Mouse (Mus musculus): ENCODE data around the gene Fap. TPM values are rescaled to one million over a fixed set of nuclear protein-coding genes. Genes with fewer than 3 reads are reported as not detected.

Gene Fap
- polyA plus RNA-seq, 1 experiment from 2014 or later, result 1.7 TPM

DNA sequence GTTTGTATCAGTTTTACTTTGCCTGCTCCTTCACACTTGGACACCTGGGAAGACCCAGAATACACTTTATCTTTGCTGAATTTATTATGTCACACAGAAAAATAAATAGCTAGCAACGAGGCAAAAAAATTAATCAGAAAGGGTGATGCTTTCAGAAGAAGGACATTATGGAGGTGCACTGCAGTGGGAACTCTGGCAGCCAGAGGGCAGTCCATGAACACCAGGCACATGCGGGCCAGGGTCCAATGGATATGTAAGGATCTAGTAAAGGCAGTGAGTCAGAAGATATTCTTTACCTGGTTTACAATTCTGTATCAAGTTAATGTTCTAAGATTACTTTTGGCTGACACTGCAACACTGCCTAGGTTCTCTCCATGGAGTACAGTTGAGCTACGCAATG is 24.2 kb downstream of the Fap start:
- Histone ChIP-seq H3K9me3 (ENCODE audit: control insufficient read depth, low read length) (no peaks in the 10 kb centered on the region), H3K36me3 (replicated peaks; ENCODE audit: control insufficient read depth, insufficient read depth) (no peaks in the 10 kb centered on the region), H3K4me3 (replicated peaks; ENCODE audit: low read length) (no peak overlapping the region), H3K27ac (no peak overlapping the region), H3K4me2 (replicated peaks) (no peak overlapping the region), H3K4me1 (replicated peaks; ENCODE audit: control insufficient read depth, insufficient read depth, low read length) (no peaks in the 10 kb centered on the region), H3K27me3 (ENCODE audit: control insufficient read depth, insufficient read depth, low read length) (no peaks in the 10 kb centered on the region), H3K9ac (no peak overlapping the region)
- DNase-seq (ENCODE audit: low spot score) (no peak), ATAC-seq (ENCODE audit: low FRiP score) (no peak)
- WGBS, result 81% methylated on average over 3 of the region's 3 CpGs

DNA sequence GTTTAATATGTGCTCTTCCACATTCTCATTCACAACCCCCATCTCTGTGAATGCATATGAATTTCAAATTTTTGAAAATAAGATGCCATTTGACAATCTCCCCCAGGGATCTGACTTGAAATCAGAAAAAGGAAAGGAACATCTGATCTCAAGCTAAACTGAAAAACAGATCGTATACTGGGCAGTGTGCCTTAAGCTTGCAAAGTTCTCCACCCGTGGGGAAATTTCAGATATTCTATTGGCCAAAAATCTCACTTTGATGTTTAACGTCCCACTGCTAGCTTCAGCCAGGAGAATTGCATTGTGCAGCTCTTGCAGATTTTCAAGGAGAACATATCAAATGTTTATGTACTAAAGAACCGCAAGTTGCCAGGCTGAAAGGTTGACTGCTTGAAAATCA is 24.7 kb downstream of the Fap start:
- Histone ChIP-seq H3K4me1 (replicated peaks; ENCODE audit: control insufficient read depth, insufficient read depth, low read length) (no peaks in the 10 kb centered on the region), H3K36me3 (replicated peaks; ENCODE audit: control insufficient read depth, insufficient read depth) (no peaks in the 10 kb centered on the region), H3K9me3 (ENCODE audit: control insufficient read depth, low read length) (no peaks in the 10 kb centered on the region), H3K27me3 (ENCODE audit: control insufficient read depth, insufficient read depth, low read length) (no peaks in the 10 kb centered on the region), H3K4me2 (replicated peaks) (no peak overlapping the region), H3K9ac (no peak overlapping the region), H3K4me3 (replicated peaks; ENCODE audit: low read length) (no peak overlapping the region), H3K27ac (no peak overlapping the region)
- 85% methylated on average over 4 of the region's 4 CpGs for WGBS
- no peak for DNase-seq (ENCODE audit: low spot score)
- ATAC-seq (ENCODE audit: low FRiP score), result no peak

DNA sequence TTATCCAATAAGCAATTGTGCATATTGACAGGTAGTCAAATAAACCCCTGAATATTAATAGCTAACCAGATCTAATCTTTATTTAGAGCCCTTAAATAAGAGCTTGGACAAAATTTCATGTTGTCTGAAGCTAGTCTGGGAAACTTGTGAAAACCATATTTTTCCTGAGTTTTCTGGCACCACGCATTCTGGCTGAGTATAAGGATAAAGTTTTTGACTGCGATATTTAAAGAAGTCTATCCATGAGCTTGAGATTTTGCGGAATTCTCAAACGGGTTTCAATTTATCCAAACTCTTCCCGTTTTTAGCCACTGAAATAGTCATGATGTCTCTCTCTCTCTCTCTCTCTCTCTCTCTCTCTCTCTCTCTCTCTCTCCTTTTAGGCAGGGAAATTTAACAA is 25.8 kb downstream of the Fap start:
- no peaks in the 10 kb centered on the region for H3K9me3 ChIP-seq (ENCODE audit: control insufficient read depth, low read length)
- DNase-seq (ENCODE audit: low spot score), result no peak
- WGBS, result 94% methylated on average over 5 of the region's 5 CpGs
- no peak overlapping the region for H3K27ac ChIP-seq
- no peak overlapping the region for H3K4me2 ChIP-seq (replicated peaks)
- no peaks in the 10 kb centered on the region for H3K27me3 ChIP-seq (ENCODE audit: control insufficient read depth, insufficient read depth, low read length)
- no peak overlapping the region for H3K4me3 ChIP-seq (replicated peaks; ENCODE audit: low read length)
- no peak overlapping the region for H3K9ac ChIP-seq
- no peaks in the 10 kb centered on the region for H3K4me1 ChIP-seq (replicated peaks; ENCODE audit: control insufficient read depth, insufficient read depth, low read length)
- H3K36me3 ChIP-seq (replicated peaks; ENCODE audit: control insufficient read depth, insufficient read depth), result no peaks in the 10 kb centered on the region
- no peak for ATAC-seq (ENCODE audit: low FRiP score)

DNA sequence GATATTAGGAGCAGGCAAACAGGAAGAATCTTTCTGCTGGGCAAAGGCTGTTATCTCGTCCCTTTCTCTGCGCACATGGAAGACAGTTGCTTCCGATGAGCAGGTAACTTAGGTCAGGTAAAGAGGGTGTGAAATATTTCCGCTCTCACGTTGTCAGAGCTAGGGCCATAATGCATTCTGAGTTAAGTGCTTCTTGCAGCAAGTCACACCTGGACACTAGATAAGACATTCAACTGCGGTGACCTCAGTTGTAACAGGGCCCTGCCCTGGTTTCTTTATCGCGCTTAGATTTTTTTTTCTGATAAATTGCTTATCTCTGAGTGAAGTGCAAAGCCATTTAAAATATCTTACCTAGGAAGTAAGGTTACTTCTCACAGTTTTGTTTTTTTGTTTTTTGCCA is 38.4 kb downstream of the Fap start:
- Histone ChIP-seq H3K4me1 (replicated peaks; ENCODE audit: control insufficient read depth, insufficient read depth, low read length) (no peaks in the 10 kb centered on the region), H3K4me2 (replicated peaks) (no peak overlapping the region), H3K9me3 (ENCODE audit: control insufficient read depth, low read length) (no peaks in the 10 kb centered on the region), H3K4me3 (replicated peaks; ENCODE audit: low read length) (no peak overlapping the region), H3K36me3 (replicated peaks; ENCODE audit: control insufficient read depth, insufficient read depth) (no peaks in the 10 kb centered on the region), H3K27me3 (ENCODE audit: control insufficient read depth, insufficient read depth, low read length) (no peaks in the 10 kb centered on the region), H3K27ac (no peak overlapping the region), H3K9ac (no peak overlapping the region)
- no peak for ATAC-seq (ENCODE audit: low FRiP score)
- no peak for DNase-seq (ENCODE audit: low spot score)
- 93% methylated on average over 8 of the region's 8 CpGs for WGBS

DNA sequence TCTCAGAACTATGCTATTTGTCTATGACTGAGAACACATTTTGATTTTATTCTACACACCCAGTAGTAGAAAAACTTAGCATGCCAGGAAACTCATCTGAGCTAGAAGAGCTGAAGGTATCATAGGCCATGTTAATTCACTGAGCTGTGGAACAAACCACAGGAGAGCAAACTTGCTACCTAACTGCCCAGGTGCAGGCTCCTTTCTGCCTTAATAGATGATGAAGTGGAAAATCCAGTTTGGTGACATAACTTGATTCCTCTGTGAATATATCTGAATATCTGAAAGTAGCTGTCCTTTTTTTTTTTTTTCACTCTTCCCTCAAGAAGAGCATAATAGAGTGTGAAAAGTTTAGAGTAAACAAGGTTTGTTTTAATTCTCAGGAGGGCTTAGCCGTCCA is 42.8 kb downstream of the Fap start:
- no peak overlapping the region for H3K4me2 ChIP-seq (replicated peaks)
- ATAC-seq (ENCODE audit: low FRiP score) (no peak), DNase-seq (ENCODE audit: low spot score) (no peak)
- 69% methylated on average over 1 of the region's 1 CpGs for WGBS
- no peaks in the 10 kb centered on the region for H3K9me3 ChIP-seq (ENCODE audit: control insufficient read depth, low read length)
- no peaks in the 10 kb centered on the region for H3K4me1 ChIP-seq (replicated peaks; ENCODE audit: control insufficient read depth, insufficient read depth, low read length)
- no peaks in the 10 kb centered on the region for H3K27me3 ChIP-seq (ENCODE audit: control insufficient read depth, insufficient read depth, low read length)
- no peak overlapping the region for H3K27ac ChIP-seq
- no peaks in the 10 kb centered on the region for H3K36me3 ChIP-seq (replicated peaks; ENCODE audit: control insufficient read depth, insufficient read depth)
- no peak overlapping the region for H3K9ac ChIP-seq
- H3K4me3 ChIP-seq (replicated peaks; ENCODE audit: low read length), result no peak overlapping the region

DNA sequence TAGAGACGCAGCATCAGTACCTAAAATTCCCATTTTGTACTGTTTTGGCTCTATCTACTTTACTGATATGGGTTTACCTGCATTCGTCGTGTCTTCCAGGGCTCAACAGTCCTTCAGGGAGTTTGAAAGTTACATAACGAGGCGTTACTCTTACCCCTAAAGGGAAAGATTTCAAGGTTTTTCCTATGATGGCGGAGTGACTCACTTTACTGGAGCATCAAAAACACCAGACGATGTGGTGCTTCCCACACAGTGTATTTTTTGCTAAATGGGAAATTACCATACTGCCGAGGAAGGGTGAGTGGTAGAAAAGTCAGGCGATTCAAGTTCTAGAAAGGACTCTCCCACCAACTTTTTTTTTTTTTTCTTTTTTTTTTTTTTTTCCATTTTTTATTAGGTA is 47.5 kb downstream of the Fap start:
- no peaks in the 10 kb centered on the region for H3K27me3 ChIP-seq (ENCODE audit: control insufficient read depth, insufficient read depth, low read length)
- H3K4me2 ChIP-seq (replicated peaks), result no peak overlapping the region
- no peak overlapping the region for H3K9ac ChIP-seq
- WGBS, result 96% methylated on average over 9 of the region's 9 CpGs
- H3K36me3 ChIP-seq (replicated peaks; ENCODE audit: control insufficient read depth, insufficient read depth), result no peaks in the 10 kb centered on the region
- ATAC-seq (ENCODE audit: low FRiP score), result no peak
- no peaks in the 10 kb centered on the region for H3K9me3 ChIP-seq (ENCODE audit: control insufficient read depth, low read length)
- H3K27ac ChIP-seq, result no peak overlapping the region
- H3K4me1 ChIP-seq (replicated peaks; ENCODE audit: control insufficient read depth, insufficient read depth, low read length), result no peaks in the 10 kb centered on the region
- no peak overlapping the region for H3K4me3 ChIP-seq (replicated peaks; ENCODE audit: low read length)
- DNase-seq (ENCODE audit: low spot score), result no peak

DNA sequence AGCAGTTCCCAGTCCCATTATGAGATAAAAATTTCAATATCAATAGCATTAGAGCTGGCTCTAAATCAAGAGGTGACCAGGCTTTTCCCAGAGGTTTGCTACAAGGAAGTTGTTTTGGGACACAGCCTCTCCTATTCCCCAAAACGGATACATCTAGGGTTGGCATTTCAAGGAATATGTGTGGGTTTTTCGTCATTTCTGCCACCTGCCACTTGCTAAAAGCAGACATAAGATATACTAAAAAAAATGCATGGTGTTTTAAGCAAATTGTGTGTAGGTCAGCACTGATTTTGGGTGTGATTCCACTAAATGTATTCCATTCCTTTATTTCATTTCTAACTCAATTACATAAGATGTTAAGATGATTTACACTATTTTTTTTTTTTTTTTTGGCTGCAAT is 56.1 kb downstream of the Fap start:
- WGBS, result 82% methylated on average over 2 of the region's 2 CpGs
- Histone ChIP-seq H3K27me3 (ENCODE audit: control insufficient read depth, insufficient read depth, low read length) (no peaks in the 10 kb centered on the region), H3K4me1 (replicated peaks; ENCODE audit: control insufficient read depth, insufficient read depth, low read length) (no peaks in the 10 kb centered on the region), H3K4me2 (replicated peaks) (no peak overlapping the region), H3K9me3 (ENCODE audit: control insufficient read depth, low read length) (no peaks in the 10 kb centered on the region), H3K36me3 (replicated peaks; ENCODE audit: control insufficient read depth, insufficient read depth) (no peaks in the 10 kb centered on the region), H3K9ac (no peak overlapping the region), H3K4me3 (replicated peaks; ENCODE audit: low read length) (no peak overlapping the region), H3K27ac (no peak overlapping the region)
- DNase-seq (ENCODE audit: low spot score) (no peak), ATAC-seq (ENCODE audit: low FRiP score) (no peak)

DNA sequence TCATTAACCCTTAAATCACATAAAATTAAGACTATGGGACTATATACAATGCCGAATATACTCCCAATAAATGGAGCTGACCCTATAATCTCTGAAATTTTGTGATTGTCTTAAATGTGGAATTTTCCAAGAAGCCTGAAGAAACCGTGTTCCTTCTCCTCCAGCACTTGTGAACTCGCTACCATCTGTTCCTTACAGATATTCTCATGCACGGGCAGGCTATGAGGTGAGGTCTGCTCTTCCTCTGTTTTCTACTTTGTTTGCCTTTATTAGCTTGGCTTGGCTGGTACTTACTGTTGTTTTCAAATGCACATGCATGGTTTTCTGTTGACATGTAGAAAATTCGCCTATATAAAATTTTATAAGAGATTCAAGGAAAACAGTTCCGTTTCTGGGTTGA is 59.4 kb downstream of the Fap start:
- Histone ChIP-seq H3K9me3 (ENCODE audit: control insufficient read depth, low read length) (no peaks in the 10 kb centered on the region), H3K4me2 (replicated peaks) (no peak overlapping the region), H3K36me3 (replicated peaks; ENCODE audit: control insufficient read depth, insufficient read depth) (no peaks in the 10 kb centered on the region), H3K4me1 (replicated peaks; ENCODE audit: control insufficient read depth, insufficient read depth, low read length) (no peaks in the 10 kb centered on the region), H3K9ac (no peak overlapping the region), H3K4me3 (replicated peaks; ENCODE audit: low read length) (no peak overlapping the region), H3K27me3 (ENCODE audit: control insufficient read depth, insufficient read depth, low read length) (no peaks in the 10 kb centered on the region), H3K27ac (no peak overlapping the region)
- whole genome bisulfite sequencing, result 90% methylated on average over 6 of the region's 6 CpGs
- ATAC-seq (ENCODE audit: low FRiP score) (no peak), DNase-seq (ENCODE audit: low spot score) (no peak)

DNA sequence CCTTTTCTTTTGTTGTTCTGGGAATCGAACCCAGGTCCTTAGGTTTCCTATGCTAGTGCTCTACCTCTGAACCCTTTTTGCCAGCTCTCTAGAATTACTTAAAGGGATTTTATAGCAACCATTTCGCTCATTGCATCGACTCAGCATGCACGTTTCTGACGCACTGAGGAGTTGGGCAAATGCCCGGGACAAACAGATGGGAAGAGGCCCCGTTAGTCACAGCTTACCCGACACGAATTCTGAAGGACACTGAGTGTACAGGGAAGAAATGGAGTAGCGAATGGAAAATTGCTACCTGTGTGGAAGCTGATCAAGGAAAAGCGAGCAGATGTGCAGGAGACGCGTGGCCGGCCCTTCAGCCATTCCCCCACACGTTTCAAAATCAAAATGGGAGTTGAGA is 60.4 kb downstream of the Fap start:
- Histone ChIP-seq H3K4me3 (replicated peaks; ENCODE audit: low read length) (no peak overlapping the region), H3K27me3 (ENCODE audit: control insufficient read depth, insufficient read depth, low read length) (no peaks in the 10 kb centered on the region), H3K4me1 (replicated peaks; ENCODE audit: control insufficient read depth, insufficient read depth, low read length) (no peaks in the 10 kb centered on the region), H3K4me2 (replicated peaks) (no peak overlapping the region), H3K9me3 (ENCODE audit: control insufficient read depth, low read length) (no peaks in the 10 kb centered on the region), H3K36me3 (replicated peaks; ENCODE audit: control insufficient read depth, insufficient read depth) (no peaks in the 10 kb centered on the region), H3K9ac (no peak overlapping the region), H3K27ac (no peak overlapping the region)
- DNase-seq (ENCODE audit: low spot score) (no peak), ATAC-seq (ENCODE audit: low FRiP score) (no peak)
- WGBS, result 89% methylated on average over 15 of the region's 15 CpGs

DNA sequence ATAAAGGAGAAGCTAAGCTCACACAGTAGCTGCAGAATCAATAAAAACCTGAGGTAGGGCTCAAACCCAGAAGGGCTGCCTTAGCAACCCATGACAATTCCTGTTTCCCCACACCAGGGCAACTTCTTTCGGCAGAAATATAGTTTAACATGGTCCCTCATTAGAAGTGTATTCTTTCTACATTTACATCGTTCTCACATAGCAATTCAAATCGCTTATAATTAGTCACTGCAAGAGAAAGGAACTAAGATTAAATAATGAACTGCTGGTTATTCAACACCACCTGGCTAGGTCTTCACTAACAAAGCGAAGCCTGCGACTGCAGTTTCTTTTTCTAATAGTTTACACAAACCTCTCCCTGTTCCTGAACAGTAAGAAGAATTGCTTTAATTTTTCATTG is 66.7 kb downstream of the Fap start:
- DNase-seq (ENCODE audit: low spot score), result no peak

More for the DNA sequence above, 66.7 kb downstream of the Fap start:
- Histone ChIP-seq H3K9ac (no peak overlapping the region), H3K4me1 (replicated peaks; ENCODE audit: control insufficient read depth, insufficient read depth, low read length) (no peaks in the 10 kb centered on the region), H3K4me3 (replicated peaks; ENCODE audit: low read length) (no peak overlapping the region), H3K36me3 (replicated peaks; ENCODE audit: control insufficient read depth, insufficient read depth) (no peaks in the 10 kb centered on the region), H3K27ac (no peak overlapping the region), H3K9me3 (ENCODE audit: control insufficient read depth, low read length) (no peaks in the 10 kb centered on the region), H3K4me2 (replicated peaks) (no peak overlapping the region), H3K27me3 (ENCODE audit: control insufficient read depth, insufficient read depth, low read length) (no peaks in the 10 kb centered on the region)
- ATAC-seq (ENCODE audit: low FRiP score), result no peak
- WGBS, result 80% methylated on average over 5 of the region's 5 CpGs

All from hindbrain, embryonic 14.5 days (tissue).